Mouse (Mus musculus): ENCODE data around the gene Capn2.

GRCm38 (mm10) chr1:182461813-182462212, 55.6 kb downstream of the Capn2 start:
- TF ChIP-seq POLR2A (IDR thresholded peaks at IDR 0.05; ENCODE audit: control insufficient read depth, low read depth, low read length), result no peak
- TF ChIP-seq CTCF (IDR thresholded peaks at IDR 0.05; ENCODE audit: control insufficient read depth, insufficient read depth, insufficient replicate concordance, low read depth, low read length), result no peak
